Mouse (Mus musculus) forebrain, embryonic 15.5 days (tissue): ENCODE results near the gene Zswim3. TPM values are rescaled to one million over a fixed set of nuclear protein-coding genes. Genes with fewer than 3 reads are reported as not detected.
"Not testable (repeated sequence)": the region's sequence is repeated elsewhere in the genome, so short reads cannot be mapped to it uniquely, and the experiment has no call there.

ENCODE experiments used
- ATAC-seq: fragments of 200-750 bp; cut with Nextera tagmentation; replicated peaks from 2 replicates; pipeline ENCODE4 v1.8.0; 2017; ENCODE audit warnings: mild to moderate bottlenecking, moderate TSS enrichment, moderate library complexity
- H3K27ac ChIP-seq: fragments of 300-500 bp; sonication (generic); replicated peaks from 2 replicates; pipeline ENCODE4 v1.5.1; 2015; ENCODE audit warnings: mild to moderate bottlenecking, inconsistent platforms
- H3K27me3 ChIP-seq: fragments of 300-500 bp; sonication (generic); 2 replicates; pipeline ENCODE4 v1.6.1; 2015; ENCODE audit warnings: inconsistent platforms
- H3K36me3 ChIP-seq: fragments of 300-500 bp; sonication (generic); 2 replicates; pipeline ENCODE4 v1.6.1; 2015; ENCODE audit warnings: mild to moderate bottlenecking, inconsistent platforms
- H3K4me1 ChIP-seq: fragments of 300-500 bp; sonication (generic); 2 replicates; pipeline ENCODE4 v1.6.1; 2015; ENCODE audit warnings: inconsistent platforms
- H3K4me2 ChIP-seq: fragments of 300-500 bp; sonication (generic); replicated peaks from 2 replicates; pipeline ENCODE4 v1.6.1; 2015; ENCODE audit warnings: mild to moderate bottlenecking, inconsistent platforms
- H3K4me3 ChIP-seq: fragments of 300-500 bp; sonication (generic); 2 replicates; pipeline ENCODE4 v1.5.1; 2015; ENCODE audit warnings: mild to moderate bottlenecking, inconsistent platforms
- H3K9ac ChIP-seq: fragments of 300-500 bp; sonication (generic); replicated peaks from 2 replicates; pipeline ENCODE4 v1.6.1; 2015; ENCODE audit warnings: mild to moderate bottlenecking, inconsistent platforms
- H3K9me3 ChIP-seq: fragments of 300-500 bp; sonication (generic); 2 replicates; pipeline ENCODE4 v1.6.1; 2016; ENCODE audit warnings: inconsistent platforms
- WGBS: fragments of 180-500 bp; shearing (Covaris S2); methylation state at CpG from one replicate; pipeline ENCODE4 v1.1.7; 2015; ENCODE audit warnings: mixed read lengths; 5-methylcytosine and 5-hydroxymethylcytosine counted together
- polyA plus RNA-seq: library from polyadenylated mRNA; unstranded; fragments of >200 nt; fragmentation: Nextera tagmentation; extraction: Ambion mirVana; gene quantifications from 2 replicates; pipeline ENCODE4 v1.2.1, GENCODE M21; 2015

The Zswim3 gene
- polyA plus RNA-seq, 1 experiment from 2014 or later: 14.5 TPM

DNA sequence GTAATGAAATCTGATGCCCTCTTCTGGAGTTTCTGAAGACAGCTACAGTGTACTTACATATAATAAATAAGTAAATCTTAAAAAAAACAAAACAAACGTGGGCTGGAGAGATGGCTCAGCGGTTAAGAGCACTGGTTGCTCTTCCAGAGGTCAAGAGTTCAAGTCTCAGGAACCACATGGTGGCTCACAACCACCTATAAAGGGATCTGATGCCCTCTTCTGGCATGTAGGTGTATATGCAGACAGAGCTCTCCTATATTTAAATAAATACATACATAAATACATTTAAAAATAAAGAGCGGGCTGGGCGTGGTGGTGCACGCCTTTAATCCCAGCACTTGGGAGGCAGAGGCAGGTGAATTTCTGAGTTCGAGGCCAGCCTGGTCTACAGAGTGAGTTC lies 6.3 kb upstream of the Zswim3 start:
- ATAC-seq, H3K9me3 ChIP-seq, H3K27ac ChIP-seq, H3K4me2 ChIP-seq, H3K9ac ChIP-seq, H3K4me3 ChIP-seq, H3K4me1 ChIP-seq, H3K27me3 ChIP-seq: not testable (repeated sequence)
- WGBS: 86% methylated on average over 6 of the region's 6 CpGs
- H3K36me3 ChIP-seq: peaks cover 37% of the 10 kb centered on the region

DNA sequence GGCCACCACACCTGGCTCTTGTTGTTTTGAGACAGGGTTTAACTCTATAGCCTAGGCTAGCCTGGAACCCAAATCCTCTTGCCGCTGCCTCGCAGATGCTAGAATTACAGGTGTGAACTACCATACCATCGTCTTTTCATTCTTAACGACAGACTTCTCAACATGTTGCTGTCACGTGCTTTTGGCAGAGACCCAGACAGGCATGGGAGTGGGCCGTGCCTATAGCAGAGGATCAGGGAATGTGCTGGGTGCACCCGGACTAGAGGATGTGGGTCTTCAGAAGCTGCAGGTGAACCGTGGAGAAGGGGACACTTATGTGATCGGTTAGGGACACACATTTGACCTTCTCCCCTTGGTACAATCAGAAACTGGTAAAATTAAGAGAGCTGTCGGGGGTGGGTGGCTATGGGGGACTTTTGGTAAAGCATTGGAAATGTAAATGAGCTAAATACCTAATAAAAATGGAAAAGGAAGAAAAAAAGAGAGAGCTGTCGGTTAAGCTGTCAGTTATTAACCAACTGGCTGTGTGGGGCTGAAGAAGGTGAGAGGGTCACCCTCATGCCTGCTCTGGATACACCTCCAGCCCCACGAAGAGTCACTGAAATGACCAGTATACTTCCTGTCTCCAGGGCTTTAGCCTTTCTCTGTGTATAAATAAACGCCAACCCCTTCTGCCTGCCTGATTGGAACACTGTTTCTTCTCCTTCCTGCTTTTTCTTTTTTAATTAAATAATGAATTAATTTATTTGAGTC lies 4.5 kb upstream of the Zswim3 start:
- 89% methylated on average over 13 of the region's 13 CpGs for WGBS

DNA sequence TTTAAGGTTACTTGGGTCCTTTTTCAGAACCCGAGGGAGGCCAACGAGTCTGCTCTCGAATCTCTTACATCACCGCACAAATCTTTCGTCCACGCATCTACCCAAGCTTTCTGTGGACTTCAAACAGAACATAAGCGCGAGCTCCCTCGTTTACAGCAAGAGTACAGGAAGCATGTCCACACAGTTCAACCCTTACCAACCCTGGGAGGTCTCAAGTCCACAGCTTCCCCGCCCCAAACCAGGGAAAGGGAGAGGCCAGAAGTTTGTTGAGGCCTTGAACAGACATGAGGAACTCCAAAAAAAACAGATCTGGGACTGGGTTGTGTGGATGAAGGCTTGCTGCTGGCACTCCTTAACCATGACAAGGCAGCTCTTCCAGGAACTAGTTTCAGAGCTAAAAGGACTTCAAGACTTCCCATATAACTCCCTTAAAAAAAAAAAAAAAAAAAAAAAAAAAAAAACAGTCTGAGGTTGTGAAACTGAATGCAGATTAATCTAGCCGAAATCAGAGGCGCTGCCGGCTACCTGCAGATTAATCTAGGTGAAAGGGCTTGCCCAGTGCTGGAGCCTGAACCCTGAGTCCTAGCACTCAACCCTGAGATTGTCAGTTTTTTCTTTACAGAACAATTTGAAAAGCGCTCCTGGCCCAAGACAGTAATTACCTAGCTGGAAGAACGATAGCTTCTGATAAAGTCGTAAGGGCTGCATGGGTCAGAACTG lies 1.5 kb upstream of the Zswim3 start:
- H3K9me3 ChIP-seq: no peaks in the 10 kb centered on the region
- ATAC-seq: no peak
- H3K4me3 ChIP-seq: peak overlapping the region; percentile 60
- no peaks in the 10 kb centered on the region for H3K27me3 ChIP-seq
- peak overlapping the region; percentile 61 for H3K9ac ChIP-seq
- peak overlapping the region; percentile 61 for H3K4me2 ChIP-seq
- H3K27ac ChIP-seq: no peak overlapping the region
- WGBS: 95% methylated on average over 16 of the region's 16 CpGs
- H3K4me1 ChIP-seq: peaks cover 28% of the 10 kb centered on the region
- peaks cover 16% of the 10 kb centered on the region for H3K36me3 ChIP-seq

More for the DNA sequence above, 4.5 kb upstream of the Zswim3 start:
- Histone ChIP-seq H3K4me1 (peaks cover 15% of the 10 kb centered on the region), H3K9ac (no peak overlapping the region), H3K9me3 (no peaks in the 10 kb centered on the region), H3K4me3 (no peak overlapping the region), H3K36me3 (peaks cover 32% of the 10 kb centered on the region), H3K27ac (no peak overlapping the region), H3K27me3 (no peaks in the 10 kb centered on the region), H3K4me2 (no peak overlapping the region)
- no peak for ATAC-seq

DNA sequence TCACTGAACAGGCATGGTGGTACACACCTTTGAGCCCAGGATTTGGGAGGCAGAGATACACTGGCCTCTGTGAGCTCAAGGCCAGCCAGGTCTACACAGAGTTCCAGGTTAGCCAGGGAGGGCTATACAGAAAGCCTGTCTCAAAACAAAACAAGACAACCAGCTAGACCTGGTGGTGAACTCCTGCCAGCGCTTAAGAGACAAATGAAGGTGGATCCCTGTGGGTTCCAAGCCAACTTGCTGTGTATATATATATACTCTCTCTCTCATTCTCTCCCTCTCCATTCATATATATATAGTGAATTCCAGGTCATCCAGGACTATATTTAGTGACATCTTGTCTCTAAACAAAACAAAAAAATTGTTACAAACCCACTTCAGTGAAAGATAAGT lies 981 bp upstream of the Zswim3 start:
- no peaks in the 10 kb centered on the region for H3K9me3 ChIP-seq
- H3K36me3 ChIP-seq: peaks cover 17% of the 10 kb centered on the region; the same call in 1 of the 2 replicates
- peak overlapping the region; percentile 61 for H3K9ac ChIP-seq
- peak overlapping the region; percentile 61 for H3K4me2 ChIP-seq
- H3K27ac ChIP-seq: peak overlapping the region; percentile 74; the same call in 1 of the 2 replicates
- 43% methylated on average over 1 of the region's 1 CpGs for WGBS
- no peak for ATAC-seq
- H3K4me1 ChIP-seq: peaks cover 28% of the 10 kb centered on the region
- no peaks in the 10 kb centered on the region for H3K27me3 ChIP-seq
- H3K4me3 ChIP-seq: peak overlapping the region; percentile 60

DNA sequence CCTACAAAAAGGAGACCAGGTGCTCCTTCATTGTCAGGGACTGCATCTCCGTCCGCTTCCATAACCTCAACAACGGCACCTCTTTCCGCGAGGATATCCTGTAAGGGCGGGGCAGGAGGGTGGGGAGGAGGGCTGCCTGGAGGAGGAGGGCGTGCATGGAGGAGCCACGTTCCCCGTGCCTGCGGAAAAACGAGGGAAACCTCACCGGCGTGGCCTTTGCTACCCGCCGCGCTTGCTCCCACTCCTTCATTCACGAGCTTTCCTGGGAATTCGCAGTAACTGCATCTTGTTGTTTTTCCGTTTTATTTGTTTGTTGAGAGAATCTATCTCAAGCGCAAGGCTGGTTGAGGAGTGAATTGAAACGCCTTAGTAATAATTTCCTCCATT lies 427 bp downstream of the Zswim3 start:
- Histone ChIP-seq H3K4me1 (peaks cover 28% of the 10 kb centered on the region), H3K27me3 (no peaks in the 10 kb centered on the region), H3K4me2 (peak overlapping the region; percentile 73), H3K36me3 (peaks cover 18% of the 10 kb centered on the region; the same call in 1 of the 2 replicates), H3K9ac (peak overlapping the region; percentile 64), H3K27ac (peak overlapping the region; percentile 77), H3K9me3 (no peaks in the 10 kb centered on the region), H3K4me3 (peak overlapping the region; percentile 60)
- ATAC-seq: no peak
- WGBS: 2% methylated on average over 21 of the region's 21 CpGs

DNA sequence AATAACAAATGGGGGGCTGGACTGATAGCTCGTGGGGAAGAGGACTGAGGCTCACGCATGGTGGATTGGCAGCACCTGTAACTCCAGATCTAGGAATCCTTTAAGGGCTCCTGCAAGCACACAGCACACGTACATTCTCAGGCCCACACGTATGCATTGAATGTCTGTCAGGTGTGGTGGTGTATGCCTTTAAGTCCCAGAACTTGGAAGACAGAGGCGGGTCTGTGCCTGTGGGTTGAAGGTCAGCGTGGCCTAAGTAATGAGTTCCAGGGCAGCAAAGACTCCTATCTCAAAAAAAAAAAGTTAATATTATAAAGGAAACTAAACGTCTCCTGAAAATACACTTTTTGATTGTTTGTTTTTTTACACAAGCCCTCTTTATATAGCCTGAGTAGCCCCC lies 1.7 kb downstream of the Zswim3 start:
- Histone ChIP-seq H3K36me3 (peaks cover 14% of the 10 kb centered on the region; the same call in 1 of the 2 replicates), H3K4me1 (peaks cover 28% of the 10 kb centered on the region), H3K27ac (no peak overlapping the region), H3K27me3 (no peaks in the 10 kb centered on the region), H3K9me3 (no peaks in the 10 kb centered on the region), H3K4me3 (no peak overlapping the region), H3K4me2 (no peak overlapping the region), H3K9ac (no peak overlapping the region)
- no peak for ATAC-seq
- 88% methylated on average over 7 of the region's 7 CpGs for WGBS

DNA sequence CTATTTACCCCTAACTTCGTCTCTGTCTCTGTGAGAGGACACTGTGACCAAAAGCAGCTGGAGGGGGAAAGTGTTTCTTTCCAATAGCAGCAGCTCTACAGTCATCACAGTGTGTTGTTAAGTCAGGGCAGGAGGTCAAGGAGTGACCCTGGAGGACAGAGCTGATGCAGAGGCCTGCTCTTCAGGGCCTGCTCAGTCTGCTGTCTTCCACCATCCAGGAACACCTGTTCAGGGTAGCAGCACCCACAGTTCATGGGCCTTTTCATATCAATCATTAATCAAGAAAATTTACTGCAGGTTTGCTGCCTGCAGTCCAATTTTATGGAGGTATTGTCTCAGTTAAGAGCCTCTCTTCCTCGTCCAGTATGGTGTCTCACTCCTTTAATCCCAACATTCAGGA lies 8.7 kb downstream of the Zswim3 start:
- no peaks in the 10 kb centered on the region for H3K9me3 ChIP-seq
- ATAC-seq: no peak

DNA sequence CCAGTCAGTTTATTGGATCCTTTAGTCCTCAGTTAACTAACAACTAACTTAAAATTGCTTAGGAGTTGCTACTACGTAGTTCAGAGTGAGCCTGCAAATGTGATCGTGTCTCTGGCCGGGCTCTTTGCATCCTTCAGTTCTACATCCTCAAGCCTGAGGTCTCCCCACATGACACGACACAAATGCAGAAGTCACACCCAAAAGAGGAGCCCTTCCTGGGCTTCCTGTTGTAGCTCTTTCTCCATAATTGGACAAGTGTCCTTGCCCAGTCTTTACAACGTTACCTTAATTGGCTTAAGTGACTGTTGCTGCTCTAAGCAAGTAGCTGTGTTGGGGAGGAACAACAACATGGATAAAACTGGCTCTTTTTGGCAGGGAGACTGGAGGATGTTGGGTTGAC lies 10.4 kb downstream of the Zswim3 start:
- no peak for ATAC-seq

More for the DNA sequence above, 8.7 kb downstream of the Zswim3 start:
- Histone ChIP-seq H3K36me3 (peaks cover 8% of the 10 kb centered on the region; the same call in 1 of the 2 replicates), H3K27ac (no peak overlapping the region), H3K4me2 (no peak overlapping the region), H3K4me3 (no peak overlapping the region), H3K9ac (no peak overlapping the region), H3K27me3 (no peaks in the 10 kb centered on the region), H3K4me1 (no peaks in the 10 kb centered on the region)
- WGBS: 62% methylated on average over 2 of the region's 2 CpGs

DNA sequence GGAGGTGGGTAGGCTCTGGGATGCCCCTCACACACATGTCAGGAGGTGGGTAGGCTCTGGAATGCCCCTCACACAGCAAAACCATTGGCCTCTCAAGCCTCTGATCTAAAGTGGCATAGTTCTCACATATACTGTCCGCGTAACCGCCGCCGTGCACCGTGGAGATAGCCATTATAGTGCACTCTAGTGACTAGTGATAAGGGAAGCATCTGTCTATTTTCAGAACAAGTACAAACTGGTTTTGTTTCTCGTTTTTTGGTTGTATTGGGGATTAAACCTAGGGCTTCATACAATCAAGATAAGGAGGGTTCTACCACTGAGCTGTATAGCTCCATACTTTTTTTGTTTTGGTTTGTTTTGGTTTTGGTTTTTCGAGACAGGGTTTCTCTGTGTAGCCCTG lies 10.9 kb downstream of the Zswim3 start:
- H3K4me1 ChIP-seq: no peaks in the 10 kb centered on the region

More for the DNA sequence above, 10.4 kb downstream of the Zswim3 start:
- WGBS: 92% methylated on average over 5 of the region's 5 CpGs
- H3K4me3 ChIP-seq: no peak overlapping the region
- no peak overlapping the region for H3K9ac ChIP-seq
- H3K36me3 ChIP-seq: peaks cover 4% of the 10 kb centered on the region; the same call in 1 of the 2 replicates
- H3K27me3 ChIP-seq: no peaks in the 10 kb centered on the region
- no peak overlapping the region for H3K27ac ChIP-seq
- no peaks in the 10 kb centered on the region for H3K9me3 ChIP-seq
- no peak overlapping the region for H3K4me2 ChIP-seq
- no peaks in the 10 kb centered on the region for H3K4me1 ChIP-seq

DNA sequence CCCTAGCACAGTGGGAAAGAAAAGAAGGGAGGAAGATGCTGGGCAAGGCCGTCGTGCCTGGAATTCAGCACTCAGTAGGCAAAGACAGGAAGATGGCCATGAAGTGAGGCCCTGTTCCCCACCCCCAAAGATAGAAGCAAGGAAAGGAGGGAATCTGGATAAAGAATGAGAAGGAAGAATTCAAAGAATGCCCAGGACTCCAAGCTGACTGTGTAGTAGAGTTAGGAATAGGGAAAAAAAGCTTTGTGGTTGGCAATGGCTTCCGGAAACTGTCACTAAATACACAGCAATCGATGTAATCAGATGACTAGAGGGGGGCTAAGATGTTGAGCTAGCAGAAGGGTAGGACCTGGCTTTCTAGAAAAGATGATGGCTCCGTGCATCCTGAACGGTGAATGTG lies 12.3 kb downstream of the Zswim3 start:
- Histone ChIP-seq H3K9me3 (no peaks in the 10 kb centered on the region), H3K27me3 (no peaks in the 10 kb centered on the region), H3K4me2 (no peak overlapping the region), H3K36me3 (peaks cover 18% of the 10 kb centered on the region), H3K27ac (no peak overlapping the region), H3K4me3 (no peak overlapping the region), H3K4me1 (peaks cover 5% of the 10 kb centered on the region), H3K9ac (no peak overlapping the region)
- no peak for ATAC-seq
- WGBS: 91% methylated on average over 6 of the region's 6 CpGs

More for the DNA sequence above, 10.9 kb downstream of the Zswim3 start:
- 88% methylated on average over 8 of the region's 8 CpGs for WGBS
- H3K27ac ChIP-seq: no peak overlapping the region
- no peak for ATAC-seq
- H3K4me3 ChIP-seq: no peak overlapping the region
- H3K27me3 ChIP-seq: no peaks in the 10 kb centered on the region
- peaks cover 8% of the 10 kb centered on the region; the same call in 1 of the 2 replicates for H3K36me3 ChIP-seq
- H3K9me3 ChIP-seq: no peaks in the 10 kb centered on the region
- H3K9ac ChIP-seq: no peak overlapping the region
- no peak overlapping the region for H3K4me2 ChIP-seq

DNA sequence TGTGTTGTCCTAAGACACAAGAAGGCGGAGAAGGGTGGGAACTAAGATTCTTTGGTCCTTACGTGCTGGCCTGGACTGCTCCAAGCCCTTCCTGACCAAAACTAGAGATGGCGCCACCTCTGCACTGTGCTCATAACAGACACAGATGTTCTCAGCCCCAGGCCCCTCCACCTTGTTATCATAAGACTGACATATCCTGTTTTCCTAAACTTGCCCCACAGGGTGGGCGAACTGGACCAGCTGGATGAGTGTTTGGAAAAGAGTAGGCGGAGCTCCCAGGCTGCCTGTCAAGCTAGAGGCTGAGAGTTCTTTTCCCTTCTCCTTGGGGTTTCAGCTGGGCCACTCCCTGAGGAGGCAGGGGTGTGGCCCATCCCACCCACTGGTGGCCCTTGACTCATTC lies 12.8 kb downstream of the Zswim3 start:
- ATAC-seq: no peak
- no peak overlapping the region for H3K4me2 ChIP-seq
- H3K4me3 ChIP-seq: no peak overlapping the region
- 79% methylated on average over 5 of the region's 5 CpGs for WGBS
- H3K4me1 ChIP-seq: peaks cover 9% of the 10 kb centered on the region
- H3K36me3 ChIP-seq: peaks cover 18% of the 10 kb centered on the region
- no peaks in the 10 kb centered on the region for H3K27me3 ChIP-seq
- H3K9ac ChIP-seq: no peak overlapping the region
- no peaks in the 10 kb centered on the region for H3K9me3 ChIP-seq
- H3K27ac ChIP-seq: no peak overlapping the region

DNA sequence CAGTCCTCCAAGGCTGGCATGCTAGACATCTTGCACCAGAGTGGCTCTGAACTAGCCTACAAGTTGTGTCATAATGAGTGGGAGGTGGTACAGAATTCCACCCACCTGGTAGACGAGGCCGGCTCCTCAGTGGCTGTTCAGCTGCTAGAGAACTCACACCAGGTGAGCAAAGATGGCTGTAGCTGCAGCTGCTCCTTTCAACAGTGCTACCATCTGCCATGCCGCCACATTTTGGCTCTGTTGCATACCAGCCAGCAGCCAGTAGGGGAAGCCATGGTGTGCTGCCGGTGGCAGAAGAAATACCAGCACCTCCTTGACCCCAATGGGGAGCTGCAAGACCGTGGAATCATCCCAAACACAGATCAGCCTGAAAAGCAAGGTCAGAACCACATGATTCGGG lies 16.2 kb downstream of the Zswim3 start:
- Histone ChIP-seq H3K9me3 (no peaks in the 10 kb centered on the region), H3K27me3 (no peaks in the 10 kb centered on the region), H3K4me2 (no peak overlapping the region), H3K4me1 (peaks cover 23% of the 10 kb centered on the region), H3K9ac (no peak overlapping the region), H3K36me3 (peaks cover 31% of the 10 kb centered on the region), H3K27ac (no peak overlapping the region), H3K4me3 (no peak overlapping the region)
- no peak for ATAC-seq
- 79% methylated on average over 6 of the region's 6 CpGs for WGBS
